Mouse (Mus musculus) urinary bladder, postnatal 36 days (tissue): ENCODE data around the gene Gm20388.
A peak's percentile ranks its signal among the peaks of the same experiment; 100 is the strongest.

Experiments used
- DNase-seq, 2 experiments: peaks; one replicate each; pipeline ENCODE4 v3.0.0; 2022; ENCODE audit warnings: low spot score in 2 of 2, mixed read lengths in 1 of 2

Gene Gm20388

GRCm38 (mm10) chr8:124281700-124282541, 4371.3 kb downstream of the Gm20388 start:
- DNase-seq = no peak

GRCm38 (mm10) chr8:124282878-124283630, 4372.4 kb downstream of the Gm20388 start:
- no peak for DNase-seq

GRCm38 (mm10) chr8:124283644-124284332, 4373.1 kb downstream of the Gm20388 start:
- no peak for DNase-seq

GRCm38 (mm10) chr8:124284333-124284711, 4373.7 kb downstream of the Gm20388 start:
- DNase-seq = no peak

- no peak for DNase-seq
These were observed 4374.4 kb downstream of the Gm20388 start for GRCm38 (mm10) chr8:124284984-124285576.

- DNase-seq = no peak
These were observed 4376.0 kb downstream of the Gm20388 start for GRCm38 (mm10) chr8:124286461-124287124.

- no peak for DNase-seq
These were observed 4377.7 kb downstream of the Gm20388 start for GRCm38 (mm10) chr8:124288215-124288864.

GRCm38 (mm10) chr8:124289481-124290050, 4378.9 kb downstream of the Gm20388 start:
- no peak for DNase-seq

GRCm38 (mm10) chr8:124290911-124291691, 4380.5 kb downstream of the Gm20388 start:
- peak in 1 of 2 experiments; percentile 41 for DNase-seq

- no peak for DNase-seq
These were observed 4381.1 kb downstream of the Gm20388 start for GRCm38 (mm10) chr8:124291693-124292092.

GRCm38 (mm10) chr8:124292965-124293364, 4382.3 kb downstream of the Gm20388 start:
- DNase-seq = no peak

- no peak for DNase-seq
These were observed 4383.8 kb downstream of the Gm20388 start for GRCm38 (mm10) chr8:124294425-124294824.

- no peak for DNase-seq
These were observed 4384.3 kb downstream of the Gm20388 start for GRCm38 (mm10) chr8:124294900-124295299.

GRCm38 (mm10) chr8:124295357-124295756, 4384.7 kb downstream of the Gm20388 start:
- no peak for DNase-seq

GRCm38 (mm10) chr8:124301512-124301911, 4390.9 kb downstream of the Gm20388 start:
- DNase-seq = no peak

- DNase-seq = no peak
These were observed 4391.4 kb downstream of the Gm20388 start for GRCm38 (mm10) chr8:124301935-124302555.

- no peak for DNase-seq
These were observed 4392.7 kb downstream of the Gm20388 start for GRCm38 (mm10) chr8:124303211-124303902.

GRCm38 (mm10) chr8:124304141-124304540, 4393.5 kb downstream of the Gm20388 start:
- no peak for DNase-seq

- no peak for DNase-seq
These were observed 4395.9 kb downstream of the Gm20388 start for GRCm38 (mm10) chr8:124306574-124306973.
